Mouse (Mus musculus) thymus, adult 2 months (tissue): ENCODE measurements around the gene Serpini2. TPM values are rescaled to one million over a fixed set of nuclear protein-coding genes. Genes with fewer than 3 reads are reported as not detected.
A peak's percentile ranks its signal among the peaks of the same experiment; 100 is the strongest.

Experiments
- DNase-seq: peaks from one replicate; pipeline ENCODE4 v3.0.0; 2021
- H3K27ac ChIP-seq: fragments of 200-500 bp; 2 replicates; pipeline ENCODE4 v1.5.1; 2012; ENCODE audit warnings: low read length, control low read depth; ENCODE audit not compliant: control insufficient read depth, insufficient read depth
- H3K27me3 ChIP-seq: fragments of 200-500 bp; 2 replicates; pipeline ENCODE4 v1.6.1; 2012; ENCODE audit warnings: mild to moderate bottlenecking, low read length, moderate library complexity, mixed read lengths; ENCODE audit not compliant: control insufficient read depth, insufficient read depth
- H3K36me3 ChIP-seq: fragments of 200-500 bp; 2 replicates; pipeline ENCODE4 v1.6.1; 2012; ENCODE audit warnings: mild to moderate bottlenecking, low read length, moderate library complexity; ENCODE audit not compliant: control insufficient read depth, insufficient read depth
- H3K4me1 ChIP-seq: fragments of 200-500 bp; replicated peaks from 2 replicates; pipeline ENCODE4 v1.6.1; 2012; ENCODE audit warnings: low read length; ENCODE audit not compliant: control insufficient read depth, insufficient read depth
- H3K4me3 ChIP-seq: fragments of 200-500 bp; 2 replicates; pipeline ENCODE4 v1.5.1; 2012; ENCODE audit warnings: mild to moderate bottlenecking, low read length, control low read depth, moderate library complexity; ENCODE audit not compliant: control insufficient read depth, insufficient read depth
- CTCF ChIP-seq: fragments of 200-500 bp; IDR thresholded peaks from 2 replicates; pipeline ENCODE4 v1.5.1; 2012; ENCODE audit warnings: mild to moderate bottlenecking, control low read depth, low read length, moderate library complexity, borderline replicate concordance; ENCODE audit not compliant: control insufficient read depth, poor library complexity, insufficient read depth; ENCODE audit errors: extremely low read depth
- POLR2A ChIP-seq: fragments of 200-500 bp; IDR thresholded peaks from 2 replicates; pipeline ENCODE4 v1.6.1; 2012; ENCODE audit warnings: mild to moderate bottlenecking, low read length, control low read depth, moderate library complexity; ENCODE audit not compliant: control insufficient read depth, poor library complexity, insufficient read depth; ENCODE audit errors: extremely low read depth
- WGBS: fragments of 180-500 bp; shearing (Covaris S2); methylation state at CpG from one replicate; pipeline ENCODE4 v1.1.7; 2018; 5-methylcytosine and 5-hydroxymethylcytosine counted together
- polyA plus RNA-seq: library from polyadenylated mRNA; depleted of rRNA; stranded (reverse); fragments of >200 nt; gene quantifications from 2 replicates; pipeline ENCODE4 v1.2.3, GENCODE M21; 2012; rRNA removed

The Serpini2 gene
- polyA plus RNA-seq, 1 experiment = not detected

GRCm38 (mm10) chr3:75219211-75219610, 50.7 kb downstream of the Serpini2 start:
- peak; percentile 49 for DNase-seq
- WGBS = 0% methylated on average over 1 of the region's 1 CpGs
- Histone ChIP-seq H3K4me3 (no peak overlapping the region), H3K27me3 (no peaks in the 10 kb centered on the region), H3K36me3 (no peaks in the 10 kb centered on the region), H3K27ac (no peak overlapping the region), H3K4me1 (no peaks in the 10 kb centered on the region)
- TF ChIP-seq CTCF (no peak), POLR2A (no peak)

GRCm38 (mm10) chr3:75202808-75203503, 66.9 kb downstream of the Serpini2 start:
- peak; percentile 60 for DNase-seq

More at GRCm38 (mm10) chr3:75202808-75203503, 66.9 kb downstream of the Serpini2 start:
- Histone ChIP-seq H3K4me3 (no peak overlapping the region), H3K36me3 (no peaks in the 10 kb centered on the region), H3K27ac (no peak overlapping the region), H3K27me3 (no peaks in the 10 kb centered on the region), H3K4me1 (no peaks in the 10 kb centered on the region)
- no peak for TF ChIP-seq POLR2A
- TF ChIP-seq CTCF = no peak
- WGBS = 37% methylated on average over 12 of the region's 12 CpGs

Other genes starting within 250 kb of the Serpini2 start
- gene Zbbx, start 105.0 kb downstream of the Serpini2 start, polyA plus RNA-seq = not detected in 2 replicates
- gene Wdr49, start 212.1 kb upstream of the Serpini2 start, polyA plus RNA-seq = not detected in 2 replicates